Mouse (Mus musculus) forebrain, embryonic 15.5 days (tissue): ENCODE data around the gene Barx2. TPM values are rescaled to one million over a fixed set of nuclear protein-coding genes. Genes with fewer than 3 reads are reported as not detected.

Experiments
- ATAC-seq: fragments of 200-750 bp; cut with Nextera tagmentation; replicated peaks from 2 replicates; pipeline ENCODE4 v1.8.0; 2017; ENCODE audit warnings: mild to moderate bottlenecking, moderate TSS enrichment, moderate library complexity
- H3K27ac ChIP-seq: fragments of 300-500 bp; sonication (generic); replicated peaks from 2 replicates; pipeline ENCODE4 v1.5.1; 2015; ENCODE audit warnings: mild to moderate bottlenecking, inconsistent platforms
- H3K27me3 ChIP-seq: fragments of 300-500 bp; sonication (generic); 2 replicates; pipeline ENCODE4 v1.6.1; 2015; ENCODE audit warnings: inconsistent platforms
- H3K36me3 ChIP-seq: fragments of 300-500 bp; sonication (generic); 2 replicates; pipeline ENCODE4 v1.6.1; 2015; ENCODE audit warnings: mild to moderate bottlenecking, inconsistent platforms
- H3K4me1 ChIP-seq: fragments of 300-500 bp; sonication (generic); 2 replicates; pipeline ENCODE4 v1.6.1; 2015; ENCODE audit warnings: inconsistent platforms
- H3K4me2 ChIP-seq: fragments of 300-500 bp; sonication (generic); replicated peaks from 2 replicates; pipeline ENCODE4 v1.6.1; 2015; ENCODE audit warnings: mild to moderate bottlenecking, inconsistent platforms
- H3K4me3 ChIP-seq: fragments of 300-500 bp; sonication (generic); 2 replicates; pipeline ENCODE4 v1.5.1; 2015; ENCODE audit warnings: mild to moderate bottlenecking, inconsistent platforms
- H3K9ac ChIP-seq: fragments of 300-500 bp; sonication (generic); replicated peaks from 2 replicates; pipeline ENCODE4 v1.6.1; 2015; ENCODE audit warnings: mild to moderate bottlenecking, inconsistent platforms
- H3K9me3 ChIP-seq: fragments of 300-500 bp; sonication (generic); 2 replicates; pipeline ENCODE4 v1.6.1; 2016; ENCODE audit warnings: inconsistent platforms
- WGBS: fragments of 180-500 bp; shearing (Covaris S2); methylation state at CpG from one replicate; pipeline ENCODE4 v1.1.7; 2015; ENCODE audit warnings: mixed read lengths; 5-methylcytosine and 5-hydroxymethylcytosine counted together
- polyA plus RNA-seq: library from polyadenylated mRNA; unstranded; fragments of >200 nt; fragmentation: Nextera tagmentation; extraction: Ambion mirVana; gene quantifications from 2 replicates; pipeline ENCODE4 v1.2.1, GENCODE M21; 2015

The Barx2 gene
- polyA plus RNA-seq, 1 experiment from 2014 or later = 0.22 TPM

GRCm38 (mm10) chr9:31850706-31851105 lies 62.6 kb downstream of the Barx2 start:
- Histone ChIP-seq H3K9me3 (no peaks in the 10 kb centered on the region), H3K27ac (no peak overlapping the region), H3K9ac (no peak overlapping the region), H3K4me1 (no peaks in the 10 kb centered on the region), H3K4me2 (no peak overlapping the region), H3K27me3 (no peaks in the 10 kb centered on the region), H3K36me3 (no peaks in the 10 kb centered on the region), H3K4me3 (no peak overlapping the region)
- WGBS = 86% methylated on average over 4 of the region's 4 CpGs
- ATAC-seq = no peak

- H3K9ac ChIP-seq = no peak overlapping the region
- no peak overlapping the region for H3K4me2 ChIP-seq
- H3K27me3 ChIP-seq = no peaks in the 10 kb centered on the region
- no peak overlapping the region for H3K27ac ChIP-seq
- H3K4me3 ChIP-seq = no peak overlapping the region
- no peaks in the 10 kb centered on the region for H3K4me1 ChIP-seq
- no peaks in the 10 kb centered on the region for H3K36me3 ChIP-seq
- WGBS = 79% methylated on average over 7 of the region's 7 CpGs
- H3K9me3 ChIP-seq = no peaks in the 10 kb centered on the region
- no peak for ATAC-seq
Measured at GRCm38 (mm10) chr9:31849387-31849786, 63.9 kb downstream of the Barx2 start.

- Histone ChIP-seq H3K4me1 (no peaks in the 10 kb centered on the region), H3K27me3 (no peaks in the 10 kb centered on the region), H3K4me2 (no peak overlapping the region), H3K9me3 (no peaks in the 10 kb centered on the region), H3K36me3 (no peaks in the 10 kb centered on the region), H3K4me3 (no peak overlapping the region), H3K27ac (no peak overlapping the region), H3K9ac (no peak overlapping the region)
- no peak for ATAC-seq
- WGBS = 61% methylated on average over 5 of the region's 5 CpGs
Measured at GRCm38 (mm10) chr9:31844614-31845013, 68.6 kb downstream of the Barx2 start.

- no peak for ATAC-seq
- H3K4me2 ChIP-seq = no peak overlapping the region
- H3K27ac ChIP-seq = no peak overlapping the region
- H3K9ac ChIP-seq = no peak overlapping the region
- no peaks in the 10 kb centered on the region for H3K9me3 ChIP-seq
- no peaks in the 10 kb centered on the region for H3K36me3 ChIP-seq
- 57% methylated on average over 10 of the region's 10 CpGs for WGBS
- H3K4me1 ChIP-seq = no peaks in the 10 kb centered on the region
- no peak overlapping the region for H3K4me3 ChIP-seq
- no peaks in the 10 kb centered on the region for H3K27me3 ChIP-seq
Measured at GRCm38 (mm10) chr9:31841108-31841815, 72.0 kb downstream of the Barx2 start.

GRCm38 (mm10) chr9:31840571-31840970 lies 72.7 kb downstream of the Barx2 start:
- no peak for ATAC-seq
- no peaks in the 10 kb centered on the region for H3K4me1 ChIP-seq
- H3K4me2 ChIP-seq = no peak overlapping the region
- H3K9ac ChIP-seq = no peak overlapping the region
- no peak overlapping the region for H3K4me3 ChIP-seq
- 91% methylated on average over 4 of the region's 4 CpGs for WGBS
- H3K9me3 ChIP-seq = no peaks in the 10 kb centered on the region
- no peak overlapping the region for H3K27ac ChIP-seq
- no peaks in the 10 kb centered on the region for H3K36me3 ChIP-seq
- no peaks in the 10 kb centered on the region for H3K27me3 ChIP-seq

- Histone ChIP-seq H3K27me3 (no peaks in the 10 kb centered on the region), H3K4me2 (no peak overlapping the region), H3K9ac (no peak overlapping the region), H3K4me3 (no peak overlapping the region), H3K4me1 (no peaks in the 10 kb centered on the region), H3K36me3 (no peaks in the 10 kb centered on the region), H3K27ac (no peak overlapping the region), H3K9me3 (no peaks in the 10 kb centered on the region)
- 89% methylated on average over 3 of the region's 3 CpGs for WGBS
- no peak for ATAC-seq
Measured at GRCm38 (mm10) chr9:31840037-31840436, 73.2 kb downstream of the Barx2 start.

GRCm38 (mm10) chr9:31839106-31840027 lies 73.9 kb downstream of the Barx2 start:
- WGBS = 49% methylated on average over 15 of the region's 15 CpGs
- no peak for ATAC-seq
- Histone ChIP-seq H3K9me3 (no peaks in the 10 kb centered on the region), H3K27ac (no peak overlapping the region), H3K36me3 (no peaks in the 10 kb centered on the region), H3K4me3 (no peak overlapping the region), H3K9ac (no peak overlapping the region), H3K4me2 (no peak overlapping the region), H3K27me3 (no peaks in the 10 kb centered on the region), H3K4me1 (no peaks in the 10 kb centered on the region)

- Histone ChIP-seq H3K4me1 (no peaks in the 10 kb centered on the region), H3K27ac (no peak overlapping the region), H3K27me3 (no peaks in the 10 kb centered on the region), H3K9me3 (no peaks in the 10 kb centered on the region), H3K4me2 (no peak overlapping the region), H3K36me3 (no peaks in the 10 kb centered on the region), H3K4me3 (no peak overlapping the region), H3K9ac (no peak overlapping the region)
- no peak for ATAC-seq
- WGBS = 69% methylated on average over 6 of the region's 6 CpGs
Measured at GRCm38 (mm10) chr9:31838047-31838446, 75.2 kb downstream of the Barx2 start.

GRCm38 (mm10) chr9:31808753-31809152 lies 104.5 kb downstream of the Barx2 start:
- H3K27me3 ChIP-seq = no peaks in the 10 kb centered on the region
- H3K9ac ChIP-seq = no peak overlapping the region
- H3K27ac ChIP-seq = no peak overlapping the region
- no peak overlapping the region for H3K4me3 ChIP-seq
- no peak for ATAC-seq
- no peaks in the 10 kb centered on the region for H3K4me1 ChIP-seq
- no peak overlapping the region for H3K4me2 ChIP-seq
- WGBS = 80% methylated on average over 2 of the region's 2 CpGs
- no peaks in the 10 kb centered on the region for H3K36me3 ChIP-seq
- H3K9me3 ChIP-seq = no peaks in the 10 kb centered on the region

GRCm38 (mm10) chr9:31802641-31803040 lies 110.6 kb downstream of the Barx2 start:
- WGBS = 91% methylated on average over 1 of the region's 1 CpGs
- Histone ChIP-seq H3K27ac (no peak overlapping the region), H3K36me3 (no peaks in the 10 kb centered on the region), H3K4me1 (no peaks in the 10 kb centered on the region), H3K9me3 (no peaks in the 10 kb centered on the region), H3K9ac (no peak overlapping the region), H3K4me3 (no peak overlapping the region), H3K27me3 (no peaks in the 10 kb centered on the region), H3K4me2 (no peak overlapping the region)
- no peak for ATAC-seq
